Comparison of ENCODE assay signal across 15 mouse cellular contexts in the genomic region with DNA sequence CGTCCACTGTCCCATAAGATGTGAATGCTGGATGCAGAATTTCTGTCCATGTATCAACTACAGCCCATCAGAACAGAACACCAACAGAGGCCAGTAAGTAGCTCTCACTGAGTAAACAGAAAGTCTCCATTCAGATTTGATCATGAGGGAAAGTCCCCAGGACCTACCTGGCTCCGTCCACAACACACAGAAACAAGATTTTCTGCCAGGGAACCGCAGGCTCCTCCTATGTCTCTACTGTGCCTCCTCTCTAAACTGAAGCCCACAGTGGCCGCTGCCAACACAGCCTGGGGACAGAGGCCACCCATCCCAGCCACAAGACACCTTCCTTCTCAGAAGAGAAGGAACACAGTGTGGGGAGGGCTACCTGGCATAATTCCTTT. TPM values are rescaled to one million over a fixed set of nuclear protein-coding genes. Genes with fewer than 3 reads are reported as not detected.
A peak's percentile ranks its signal among the peaks of the same experiment; 100 is the strongest.
DNase-seq lines count a peak whose midpoint lies in the region; ATAC-seq and TF ChIP-seq lines count a peak whose summit lies in the region.
"Had no signal": no experiment of that assay in that cellular context is flagged by ENCODE, and none has a peak within 500 bp of the region (broad histone marks: within the 10 kb centered on the region; RNA-seq: fewer than 3 reads in every experiment).

No protein-coding gene starts in this region.

- peaks cover 24% of the 10 kb centered on the region for H3K4me1 ChIP-seq in heart, embryonic 16.5 days (ENCODE audit: control insufficient read depth, insufficient read depth, low read length)
- H3K4me1 ChIP-seq in ES-Bruce4 (ENCODE audit: control insufficient read depth, insufficient read depth, low read length) = peaks cover 17% of the 10 kb centered on the region
- peaks cover 24% of the 10 kb centered on the region for H3K4me1 ChIP-seq in limb, embryonic 12.5 days (replicated peaks)
- H3K4me1 ChIP-seq: liver, embryonic 15.5 days had no signal

- H3K9ac ChIP-seq in heart, embryonic 16.5 days (ENCODE audit: low read length) = no peak overlapping the region
- H3K9ac ChIP-seq in ES-Bruce4 (ENCODE audit: low read depth, poor library complexity, severe bottlenecking) = no peak overlapping the region
- H3K9ac ChIP-seq in limb, embryonic 12.5 days (replicated peaks) = no peak overlapping the region
- H3K9ac ChIP-seq: liver, embryonic 15.5 days had no signal

- 58% methylated on average over 4 of the region's 4 CpGs for WGBS in heart, embryonic 16.5 days
- 26% methylated on average over 4 of the region's 4 CpGs for WGBS in limb, embryonic 12.5 days

- H3K27ac ChIP-seq in heart, embryonic 16.5 days (ENCODE audit: low read length) = peak overlapping the region; percentile 55
- H3K27ac ChIP-seq in ES-Bruce4 (ENCODE audit: insufficient read depth, low read length) = peak overlapping the region; percentile 87
- 0 out of 2 replicates have a peak overlapping the region, but pooled peaks have one; percentile 13 for H3K27ac ChIP-seq in limb, embryonic 12.5 days
- H3K27ac ChIP-seq: hindbrain, embryonic 10.5 days; liver, embryonic 15.5 days had no signal

- H3K4me3 ChIP-seq in heart, embryonic 16.5 days (ENCODE audit: low read length) = no peak overlapping the region
- no peak overlapping the region; the same call in 1 of the 2 replicates for H3K4me3 ChIP-seq in ES-Bruce4 (ENCODE audit: low read depth, low read length)
- no peak overlapping the region for H3K4me3 ChIP-seq in limb, embryonic 12.5 days (replicated peaks)
- H3K4me3 ChIP-seq: hindbrain, embryonic 10.5 days; liver, embryonic 15.5 days had no signal

- H3K9me3 ChIP-seq in heart, embryonic 16.5 days (replicated peaks; ENCODE audit: control insufficient read depth, low read length) = no peaks in the 10 kb centered on the region
- H3K9me3 ChIP-seq in ES-Bruce4 (replicated peaks; ENCODE audit: control insufficient read depth, insufficient read depth, low read length, poor library complexity, severe bottlenecking) = no peaks in the 10 kb centered on the region
- H3K9me3 ChIP-seq in limb, embryonic 12.5 days = no peaks in the 10 kb centered on the region
- H3K9me3 ChIP-seq: hindbrain, embryonic 10.5 days; liver, embryonic 15.5 days had no signal

- no peaks in the 10 kb centered on the region for H3K36me3 ChIP-seq in heart, embryonic 16.5 days (ENCODE audit: control insufficient read depth, insufficient read depth)
- H3K36me3 ChIP-seq in ES-Bruce4 (ENCODE audit: control insufficient read depth, insufficient read depth, low read length, poor library complexity, severe bottlenecking) = no peaks in the 10 kb centered on the region
- no peaks in the 10 kb centered on the region for H3K36me3 ChIP-seq in limb, embryonic 12.5 days
- H3K36me3 ChIP-seq: hindbrain, embryonic 10.5 days; liver, embryonic 15.5 days had no signal

- intact Hi-C loops in left cerebral cortex, postnatal 10 days (cut with DNase I) = no loop called here

- ATAC-seq in heart, embryonic 16.5 days (replicated peaks; ENCODE audit: extremely low read depth, insufficient read depth, low FRiP score) = no peak
- no peak for ATAC-seq in limb, embryonic 12.5 days (ENCODE audit: insufficient number of reproducible peaks, insufficient read depth, low FRiP score, low TSS enrichment, low read depth)

- no peak for TF ChIP-seq POLR2A in ES-Bruce4 (IDR thresholded peaks at IDR 0.05; ENCODE audit: insufficient read depth, low read length)

- no peak overlapping the region for H3K4me2 ChIP-seq in heart, embryonic 16.5 days (ENCODE audit: low read depth, low read length)
- peak overlapping the region; percentile 24; the same call in 1 of the 2 replicates for H3K4me2 ChIP-seq in limb, embryonic 12.5 days
- H3K4me2 ChIP-seq: liver, embryonic 15.5 days had no signal

- no peaks in the 10 kb centered on the region for H3K27me3 ChIP-seq in heart, embryonic 16.5 days (ENCODE audit: control insufficient read depth, insufficient read depth, low read length)
- no peaks in the 10 kb centered on the region for H3K27me3 ChIP-seq in ES-Bruce4 (ENCODE audit: control insufficient read depth, insufficient read depth, low read length, poor library complexity, severe bottlenecking)
- H3K27me3 ChIP-seq in limb, embryonic 12.5 days = no peaks in the 10 kb centered on the region

- DNase-seq in heart, adult 8-10 months (ENCODE audit: low spot score) = no peak
- peak; percentile 32 for DNase-seq in CD4-positive helper T cell, adult 2 months (ENCODE audit: low read depth, low spot score)
- DNase-seq in left cerebral cortex, postnatal 10 days (ENCODE audit: extremely low spot score in 1 of 2, low spot score in 2 of 2) = no peak
- DNase-seq in cerebellum, adult 11-12 months = no peak
- DNase-seq in right cerebral cortex, postnatal 4 days = no peak
- DNase-seq: adrenal gland, adult 8-10 months; cerebellum, adult 9-10 months; gastrocnemius, postnatal 14 days; layer of hippocampus, adult 9-11 months; thymus, postnatal 14 days had no signal

- no peak for TF ChIP-seq CTCF in ES-Bruce4 (IDR thresholded peaks at IDR 0.05; ENCODE audit: low read depth, low read length)

- TF ChIP-seq EP300 in ES-Bruce4 (IDR thresholded peaks at IDR 0.05; ENCODE audit: insufficient read depth, low read depth, low read length) = no peak

RNA-seq across cellular contexts. Expression of a gene that starts 11.1 kb away (rescaled TPM):
- polyA plus RNA-seq in heart, embryonic 16.5 days (2015; fragmentation: Nextera tagmentation; extraction: Ambion mirVana) = 3.6 and 6.2 TPM in 2 replicates
- under 1 TPM; 0.12 to 0.66 (median 0.22) TPM for total RNA-seq in heart, adult 8-10 months (2022)
- polyA plus RNA-seq in ES-Bruce4 (2011; ENCODE audit: insufficient read depth, insufficient read length, low read depth, missing spikeins) = 118 and 123 TPM in 2 replicates
- polyA plus RNA-seq in limb, embryonic 12.5 days (2016; fragmentation: Nextera tagmentation; extraction: Ambion mirVana) = 7.1 and 8.1 TPM in 2 replicates
- under 1 TPM; 0.30 to 0.49 TPM for total RNA-seq in left cerebral cortex, postnatal 10 days (2021)

Comparison
In these comparisons a context has a peak if more than half of its experiments do, and no peak if none do; other contexts are left out.
1. H3K27ac ChIP-seq: peak in every context shown above with its lines; median percentile 87 in ES-Bruce4; 55 in heart, embryonic 16.5 days; 13 in limb, embryonic 12.5 days.
2. RNA of a gene that starts 11.1 kb away (polyA plus RNA-seq): 118 to 123 TPM in ES-Bruce4; 7.1 to 8.1 TPM in limb, embryonic 12.5 days and 3.6 to 6.2 TPM in heart, embryonic 16.5 days; every median in the first group is over 10 times any median in the second.